In genomic region chr5:54191688-54192087, GRCm38 (mm10) we compare ENCODE assay signal across 16 mouse cellular contexts.
DNase-seq lines count a peak whose midpoint lies in the region; ATAC-seq and TF ChIP-seq lines count a peak whose summit lies in the region.
"Had no signal": no experiment of that assay in that cellular context is flagged by ENCODE, and none has a peak within 500 bp of the region (broad histone marks: within the 10 kb centered on the region; RNA-seq: fewer than 3 reads in every experiment).

No protein-coding gene starts in this region.

- H3K36me3 ChIP-seq in heart, adult 2 months (ENCODE audit: control insufficient read depth, insufficient read depth, low read length): no peaks in the 10 kb centered on the region
- H3K36me3 ChIP-seq in liver, postnatal 0 days (replicated peaks; ENCODE audit: insufficient read depth, low read length): no peaks in the 10 kb centered on the region
- H3K36me3 ChIP-seq: embryonic facial prominence, embryonic 13.5 days; kidney, embryonic 15.5 days; liver, embryonic 13.5 days; midbrain, embryonic 12.5 days; stomach, embryonic 15.5 days had no signal

- no peak overlapping the region for H3K4me3 ChIP-seq in heart, adult 2 months
- no peak overlapping the region for H3K4me3 ChIP-seq in liver, postnatal 0 days (ENCODE audit: low read depth, low read length)
- H3K4me3 ChIP-seq: embryonic facial prominence, embryonic 13.5 days; kidney, embryonic 15.5 days; liver, embryonic 13.5 days; midbrain, embryonic 12.5 days; stomach, embryonic 15.5 days had no signal

- no peak overlapping the region for H3K4me2 ChIP-seq in liver, postnatal 0 days (ENCODE audit: low read depth, low read length)
- H3K4me2 ChIP-seq: embryonic facial prominence, embryonic 13.5 days; kidney, embryonic 15.5 days; liver, embryonic 13.5 days; midbrain, embryonic 12.5 days; stomach, embryonic 15.5 days had no signal

- TF ChIP-seq EP300 in heart, adult 2 months (IDR thresholded peaks at IDR 0.05; ENCODE audit: insufficient read depth, low read depth, low read length): no peak
- TF ChIP-seq EP300 in liver, postnatal 0 days (IDR thresholded peaks at IDR 0.05; ENCODE audit: low read depth): no peak

- no peaks in the 10 kb centered on the region for H3K27me3 ChIP-seq in heart, adult 2 months (ENCODE audit: control insufficient read depth, insufficient read depth, low read length)
- H3K27me3 ChIP-seq in liver, postnatal 0 days (ENCODE audit: insufficient read depth, low read length): no peaks in the 10 kb centered on the region
- H3K27me3 ChIP-seq: embryonic facial prominence, embryonic 13.5 days; kidney, embryonic 15.5 days; liver, embryonic 13.5 days; midbrain, embryonic 12.5 days; stomach, embryonic 15.5 days had no signal

- H3K9me3 ChIP-seq in liver, postnatal 0 days (ENCODE audit: low read length): no peaks in the 10 kb centered on the region
- H3K9me3 ChIP-seq: embryonic facial prominence, embryonic 13.5 days; kidney, embryonic 15.5 days; liver, embryonic 13.5 days; midbrain, embryonic 12.5 days; stomach, embryonic 15.5 days had no signal

- no peak overlapping the region for H3K27ac ChIP-seq in heart, adult 2 months
- no peak overlapping the region for H3K27ac ChIP-seq in liver, postnatal 0 days (ENCODE audit: low read depth)
- H3K27ac ChIP-seq: embryonic facial prominence, embryonic 13.5 days; kidney, embryonic 15.5 days; liver, embryonic 13.5 days; midbrain, embryonic 12.5 days; stomach, embryonic 15.5 days had no signal

- peak; percentile 49 for TF ChIP-seq CTCF in heart, adult 2 months (IDR thresholded peaks at IDR 0.05)
- TF ChIP-seq CTCF in liver, postnatal 0 days (IDR thresholded peaks at IDR 0.05; ENCODE audit: low read depth): 0 out of 2 replicates have a peak, but pooled peaks have one; percentile 11

- no peak for DNase-seq in heart, adult 2 months
- no peak for DNase-seq in heart, adult 8-10 months (ENCODE audit: low spot score)
- no peak for DNase-seq in liver, postnatal 0 days
- no peak for DNase-seq in liver
- DNase-seq in 416B (ENCODE audit: low read depth): peak; percentile 40
- peak; percentile 50 for DNase-seq in brain, adult 2 months (ENCODE audit: low read depth, low spot score)
- DNase-seq in thymus, postnatal 4 days: no peak
- DNase-seq: adrenal gland, postnatal 36 days; cerebellum, adult 11-12 months; heart, adult 18-20 months; heart, postnatal 4 days; liver, embryonic 13.5 days had no signal

- ATAC-seq in liver, postnatal 0 days: no peak

- no peak for TF ChIP-seq POLR2A in heart, adult 2 months (IDR thresholded peaks at IDR 0.05; ENCODE audit: insufficient read depth, low read depth, low read length)

- H3K9ac ChIP-seq in heart, adult 2 months (ENCODE audit: low read depth, low read length): no peak overlapping the region
- no peak overlapping the region for H3K9ac ChIP-seq in liver, postnatal 0 days (replicated peaks)
- H3K9ac ChIP-seq: embryonic facial prominence, embryonic 13.5 days; kidney, embryonic 15.5 days; liver, embryonic 13.5 days; midbrain, embryonic 12.5 days; stomach, embryonic 15.5 days had no signal

- H3K79me2 ChIP-seq in heart, adult 2 months (replicated peaks; ENCODE audit: control insufficient read depth, insufficient read depth, low read length): no peaks in the 10 kb centered on the region

- 56% methylated on average over 4 of the region's 4 CpGs for WGBS in heart, adult 2 months
- WGBS in liver, postnatal 0 days (ENCODE audit: insufficient replicate concordance): 70% methylated on average over 4 of the region's 4 CpGs

- intact Hi-C loops in heart, adult 2 months (cut with DNase I): no loop called here

- H3K4me1 ChIP-seq in heart, adult 2 months (ENCODE audit: control insufficient read depth, insufficient read depth, low read length): no peaks in the 10 kb centered on the region
- no peaks in the 10 kb centered on the region for H3K4me1 ChIP-seq in liver, postnatal 0 days (ENCODE audit: insufficient read depth)
- H3K4me1 ChIP-seq: embryonic facial prominence, embryonic 13.5 days; liver, embryonic 13.5 days; midbrain, embryonic 12.5 days; stomach, embryonic 15.5 days had no signal

Comparison
In these comparisons a context has a peak if more than half of its experiments do, and no peak if none do; other contexts are left out.
1. DNase-seq: peak in 416B (single experiment) and brain, adult 2 months (single experiment); none in heart, adult 2 months (0 of 2), heart, adult 8-10 months (single experiment), liver, postnatal 0 days (single experiment), liver (single experiment) and thymus, postnatal 4 days (single experiment).